Mouse (Mus musculus): ENCODE data around the gene Vkorc1l1. TPM values are rescaled to one million over a fixed set of nuclear protein-coding genes. Genes with fewer than 3 reads are reported as not detected.
A peak's percentile ranks its signal among the peaks of the same experiment; 100 is the strongest.
"Not testable (repeated sequence)": the region's sequence is repeated elsewhere in the genome, so short reads cannot be mapped to it uniquely, and the experiment has no call there.

The Vkorc1l1 gene
- polyA plus RNA-seq (2016; fragmentation: Nextera tagmentation; extraction: Ambion mirVana) = 41.2 and 41.3 TPM in 2 replicates

DNA sequence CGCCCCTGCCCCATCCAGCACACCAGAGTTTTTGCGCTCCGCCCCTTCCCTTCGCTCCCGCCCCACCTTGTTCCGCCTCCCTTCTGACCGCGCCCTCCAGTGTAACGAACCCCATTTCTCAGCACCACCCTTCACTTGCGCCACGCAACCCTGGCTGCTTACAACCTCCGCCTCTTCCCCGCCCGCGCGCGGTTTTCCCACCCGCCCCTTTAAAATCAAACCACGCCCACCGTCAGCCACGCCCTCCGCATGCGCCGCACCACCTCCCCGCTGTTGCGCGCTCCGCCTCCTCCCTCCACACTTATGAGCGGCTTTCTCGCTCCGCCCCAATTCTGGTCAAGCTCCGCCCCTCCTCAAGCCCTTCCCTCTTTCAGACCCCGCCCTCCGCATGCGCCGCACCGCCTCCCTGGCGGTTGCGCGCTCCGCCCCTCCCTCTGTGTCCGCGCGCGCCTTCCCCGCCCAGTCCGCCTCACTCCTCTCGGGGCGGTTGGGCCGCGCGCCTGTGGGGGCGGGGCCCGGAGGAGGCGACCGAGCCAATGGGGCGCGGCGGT, at the start of gene Vkorc1l1:
Gene Vkorc1l1 (plus strand): TSS at position 476 of the 551 bp plus-strand sequence.
- ATAC-seq (ENCODE audit: low FRiP score) = peak; percentile 95
- WGBS = 2% methylated on average over 55 of the region's 59 CpGs
- peak within 1 kb of the TSS; percentile 59 for H3K27ac ChIP-seq
- no peaks in the 10 kb centered on the region for H3K9me3 ChIP-seq
- H3K4me3 ChIP-seq (replicated peaks) = peak within 1 kb of the TSS; percentile 93
- peaks cover 13% of the 10 kb centered on the region for H3K4me1 ChIP-seq
- H3K9ac ChIP-seq = peak within 1 kb of the TSS; percentile 87
- H3K4me2 ChIP-seq = peak within 1 kb of the TSS; percentile 82
- H3K27me3 ChIP-seq = no peaks in the 10 kb centered on the region
- peaks cover 9% of the 10 kb centered on the region for H3K36me3 ChIP-seq (replicated peaks)

DNA sequence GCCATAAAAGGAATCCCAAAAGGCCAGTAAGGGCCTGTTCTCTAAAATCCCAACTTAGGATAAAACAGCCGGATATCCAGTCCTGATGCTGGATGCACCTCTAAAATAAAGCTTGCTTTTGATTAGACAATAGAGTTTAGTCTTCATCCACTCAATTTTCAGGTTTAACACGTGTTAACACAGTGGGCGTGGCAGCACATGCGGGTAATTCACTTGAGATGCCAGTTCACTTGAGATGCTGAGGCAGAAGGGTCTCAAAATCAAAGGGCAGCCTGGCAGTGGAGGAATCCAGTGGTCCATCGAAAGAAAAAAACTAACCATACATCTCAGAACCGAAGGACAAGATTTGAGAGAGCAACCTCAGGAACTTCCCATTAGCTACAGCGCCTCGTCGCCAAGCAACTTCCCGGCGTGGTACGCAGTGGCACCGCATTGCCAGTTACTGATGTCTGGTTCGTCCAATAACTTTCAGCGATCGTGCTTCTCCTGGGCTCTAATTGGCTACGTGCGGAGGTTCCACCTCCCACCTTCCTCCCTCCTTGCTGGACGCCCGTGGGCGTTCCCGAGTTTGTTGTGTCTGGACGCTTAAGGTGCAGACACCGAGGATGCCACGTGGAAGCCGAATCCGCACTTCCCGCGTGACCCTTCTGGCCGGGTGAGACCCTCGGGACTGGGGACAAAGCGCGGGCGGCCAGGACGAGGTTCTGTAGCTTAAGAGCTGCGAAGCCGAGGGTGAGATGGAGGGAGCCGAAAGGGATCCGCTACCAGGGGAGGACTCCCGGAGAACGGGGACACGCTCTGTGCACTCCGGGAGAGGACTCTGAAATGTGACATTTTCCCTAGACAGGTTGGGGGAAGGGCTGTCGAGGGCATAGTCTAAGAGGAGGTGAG, 46.3 kb upstream of the Vkorc1l1 start, which contains the start of gene Zbed5:
Gene Zbed5 (plus strand): TSS at position 526 of the 891 bp plus-strand sequence.
- H3K36me3 ChIP-seq (replicated peaks) = no peaks in the 10 kb centered on the region
- H3K4me3 ChIP-seq (replicated peaks) = peak within 1 kb of the TSS; percentile 61
- WGBS = 2% methylated on average over 44 of the region's 44 CpGs
- no peaks in the 10 kb centered on the region for H3K27me3 ChIP-seq
- peak within 1 kb of the TSS; percentile 89 for H3K4me2 ChIP-seq
- peak within 1 kb of the TSS; percentile 63 for H3K9ac ChIP-seq
- H3K4me1 ChIP-seq = peaks cover 12% of the 10 kb centered on the region
- 0 out of 2 replicates have a peak within 1 kb of the TSS, but pooled peaks have one; percentile 36 for H3K27ac ChIP-seq
- H3K9me3 ChIP-seq = no peaks in the 10 kb centered on the region
- ATAC-seq (ENCODE audit: low FRiP score) = peak; percentile 98

GRCm38 (mm10) chr5:129898449-129898848, 43.3 kb upstream of the Vkorc1l1 start, which contains the start of gene Phkg1:
Phkg1 (minus strand) TSS chr5:129898549.
- no peak within 1 kb of the TSS for H3K9ac ChIP-seq
- 98% methylated on average over 1 of the region's 1 CpGs for WGBS
- ATAC-seq (ENCODE audit: low FRiP score) = no peak
- H3K9me3 ChIP-seq = no peaks in the 10 kb centered on the region
- no peaks in the 10 kb centered on the region for H3K27me3 ChIP-seq
- no peak within 1 kb of the TSS for H3K4me3 ChIP-seq (replicated peaks)
- H3K36me3 ChIP-seq (replicated peaks) = no peaks in the 10 kb centered on the region
- no peak within 1 kb of the TSS for H3K4me2 ChIP-seq
- H3K27ac ChIP-seq = no peak within 1 kb of the TSS
- peaks cover 12% of the 10 kb centered on the region for H3K4me1 ChIP-seq

DNA sequence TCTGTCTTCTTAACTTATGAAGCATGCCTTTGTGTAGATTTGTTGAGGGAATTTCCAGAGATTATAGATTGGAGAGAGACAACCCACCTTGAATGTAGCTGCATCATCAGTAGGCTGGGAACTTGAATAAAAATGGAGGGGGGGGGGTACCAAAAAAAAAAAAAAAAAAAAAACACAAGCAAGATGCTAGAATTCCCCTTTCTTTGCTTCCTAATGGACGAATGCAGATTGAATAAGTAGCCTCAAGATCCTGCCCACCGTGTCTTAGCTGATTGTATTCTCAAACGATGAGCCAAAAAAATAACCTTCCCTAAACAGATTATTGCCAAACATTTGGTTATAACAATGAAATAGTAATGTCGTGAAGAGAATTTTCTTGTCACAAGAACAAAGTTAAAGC, 34.0 kb upstream of the Vkorc1l1 start:
- no peaks in the 10 kb centered on the region for H3K9me3 ChIP-seq
- no peaks in the 10 kb centered on the region for H3K36me3 ChIP-seq (replicated peaks)
- H3K4me1 ChIP-seq = peaks cover 7% of the 10 kb centered on the region; the same call in 1 of the 2 replicates
- ATAC-seq (ENCODE audit: low FRiP score) = no peak
- H3K9ac ChIP-seq = peak overlapping the region; percentile 53
- H3K4me2 ChIP-seq = peak overlapping the region; percentile 67
- WGBS = 27% methylated on average over 4 of the region's 4 CpGs
- peak overlapping the region; percentile 90 for H3K27ac ChIP-seq
- H3K4me3 ChIP-seq (replicated peaks) = peak overlapping the region; percentile 58
- H3K27me3 ChIP-seq = no peaks in the 10 kb centered on the region

- Histone ChIP-seq H3K36me3 (replicated peaks) (no peaks in the 10 kb centered on the region), H3K27ac (peak within 1 kb of the TSS; percentile 90), H3K9ac (peak within 1 kb of the TSS; percentile 66), H3K4me1 (peaks cover 7% of the 10 kb centered on the region; the same call in 1 of the 2 replicates), H3K27me3 (no peaks in the 10 kb centered on the region), H3K9me3 (no peaks in the 10 kb centered on the region), H3K4me2 (peak within 1 kb of the TSS; percentile 67), H3K4me3 (replicated peaks) (peak within 1 kb of the TSS; percentile 58)
- under 1% methylated on average over 63 of the region's 63 CpGs for WGBS
- peak; percentile 99 for ATAC-seq (ENCODE audit: low FRiP score)
These were observed 33.4 kb upstream of the Vkorc1l1 start, which contains the start of gene Nupr1l for GRCm38 (mm10) chr5:129908242-129908965. Nupr1l (plus strand) TSS chr5:129908540.

DNA sequence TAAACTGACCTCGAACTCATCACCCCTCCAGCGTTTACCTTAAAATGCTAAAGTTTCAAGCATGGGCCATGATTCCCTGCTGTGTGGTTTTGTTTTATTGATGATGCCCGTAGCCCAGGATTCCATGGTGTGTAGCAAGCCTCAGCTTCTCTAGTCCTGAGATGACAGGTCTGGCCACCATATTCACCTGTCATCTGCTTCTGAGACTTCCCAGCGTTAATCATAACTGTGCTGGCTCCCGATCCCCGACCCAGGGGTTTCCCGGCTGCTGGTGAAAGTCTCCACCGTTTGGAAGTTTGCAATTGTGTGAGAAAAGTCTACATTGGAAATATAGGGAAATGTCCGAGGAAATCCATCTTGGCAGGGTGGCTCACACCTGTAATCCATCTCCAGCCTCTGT, 32.6 kb upstream of the Vkorc1l1 start:
- ATAC-seq (ENCODE audit: low FRiP score) = no peak
- H3K4me2 ChIP-seq = peak overlapping the region; percentile 67

GRCm38 (mm10) chr5:129909591-129909990, 32.2 kb upstream of the Vkorc1l1 start:
- no peak for ATAC-seq (ENCODE audit: low FRiP score)
- H3K4me2 ChIP-seq = 0 out of 2 replicates have a peak overlapping the region, but pooled peaks have one; percentile 67
- peaks cover 7% of the 10 kb centered on the region; the same call in 1 of the 2 replicates for H3K4me1 ChIP-seq
- H3K27me3 ChIP-seq = no peaks in the 10 kb centered on the region
- no peak overlapping the region for H3K4me3 ChIP-seq (replicated peaks)
- no peak overlapping the region for H3K27ac ChIP-seq
- 88% methylated on average over 7 of the region's 7 CpGs for WGBS
- no peak overlapping the region for H3K9ac ChIP-seq
- no peaks in the 10 kb centered on the region for H3K36me3 ChIP-seq (replicated peaks)
- no peaks in the 10 kb centered on the region for H3K9me3 ChIP-seq

More for the DNA sequence above, 32.6 kb upstream of the Vkorc1l1 start:
- Histone ChIP-seq H3K27ac (peak overlapping the region; percentile 90), H3K36me3 (replicated peaks) (no peaks in the 10 kb centered on the region), H3K27me3 (no peaks in the 10 kb centered on the region), H3K9me3 (no peaks in the 10 kb centered on the region), H3K9ac (peak overlapping the region; percentile 66; the same call in 1 of the 2 replicates), H3K4me1 (peaks cover 7% of the 10 kb centered on the region; the same call in 1 of the 2 replicates), H3K4me3 (replicated peaks) (peak overlapping the region; percentile 58)
- 75% methylated on average over 9 of the region's 9 CpGs for whole genome bisulfite sequencing

DNA sequence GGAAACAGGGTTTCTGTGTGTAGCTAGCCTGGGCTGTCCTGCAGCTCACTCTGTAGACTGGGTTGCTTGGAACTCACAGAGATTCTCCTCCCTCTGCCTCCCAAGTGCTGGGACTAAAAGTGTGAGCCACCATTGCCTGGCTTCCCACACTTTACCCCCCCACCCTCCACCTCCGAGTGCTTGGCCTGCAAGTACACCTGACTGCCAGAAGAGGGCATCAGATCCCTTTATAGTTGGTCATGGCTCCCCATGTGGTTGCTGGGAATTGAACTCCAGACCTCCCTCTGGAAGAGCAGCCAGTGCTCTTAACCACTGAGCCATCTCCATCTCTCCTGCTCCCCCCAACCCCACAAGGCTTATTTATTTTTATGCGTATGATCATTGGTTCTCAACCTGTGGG, 27.7 kb upstream of the Vkorc1l1 start:
- Histone ChIP-seq H3K36me3 (replicated peaks) (no peaks in the 10 kb centered on the region), H3K4me3 (replicated peaks) (no peak overlapping the region), H3K27ac (no peak overlapping the region), H3K9ac (no peak overlapping the region), H3K4me2 (no peak overlapping the region), H3K9me3 (no peaks in the 10 kb centered on the region), H3K4me1 (peaks cover 3% of the 10 kb centered on the region; the same call in 1 of the 2 replicates), H3K27me3 (no peaks in the 10 kb centered on the region)
- ATAC-seq (ENCODE audit: low FRiP score) = no peak
- 21% methylated on average over 2 of the region's 2 CpGs for whole genome bisulfite sequencing

- not testable (repeated sequence) for H3K4me1 ChIP-seq; H3K4me2 ChIP-seq; H3K27me3 ChIP-seq; H3K9me3 ChIP-seq; ATAC-seq (ENCODE audit: low FRiP score); H3K9ac ChIP-seq; H3K36me3 ChIP-seq (replicated peaks); H3K27ac ChIP-seq; H3K4me3 ChIP-seq (replicated peaks)
- WGBS = 93% methylated on average over 11 of the region's 11 CpGs
These were observed 26.3 kb upstream of the Vkorc1l1 start for GRCm38 (mm10) chr5:129915491-129915890.

- WGBS = 92% methylated on average over 24 of the region's 24 CpGs
- no peaks in the 10 kb centered on the region for H3K36me3 ChIP-seq (replicated peaks)
- H3K9ac ChIP-seq = no peak overlapping the region
- H3K4me1 ChIP-seq = no peaks in the 10 kb centered on the region
- H3K4me3 ChIP-seq (replicated peaks) = no peak overlapping the region
- no peaks in the 10 kb centered on the region for H3K27me3 ChIP-seq
- no peak overlapping the region for H3K4me2 ChIP-seq
- H3K27ac ChIP-seq = no peak overlapping the region
- H3K9me3 ChIP-seq = no peaks in the 10 kb centered on the region
- ATAC-seq (ENCODE audit: low FRiP score) = no peak
These were observed 23.6 kb upstream of the Vkorc1l1 start for GRCm38 (mm10) chr5:129918065-129918651.

DNA sequence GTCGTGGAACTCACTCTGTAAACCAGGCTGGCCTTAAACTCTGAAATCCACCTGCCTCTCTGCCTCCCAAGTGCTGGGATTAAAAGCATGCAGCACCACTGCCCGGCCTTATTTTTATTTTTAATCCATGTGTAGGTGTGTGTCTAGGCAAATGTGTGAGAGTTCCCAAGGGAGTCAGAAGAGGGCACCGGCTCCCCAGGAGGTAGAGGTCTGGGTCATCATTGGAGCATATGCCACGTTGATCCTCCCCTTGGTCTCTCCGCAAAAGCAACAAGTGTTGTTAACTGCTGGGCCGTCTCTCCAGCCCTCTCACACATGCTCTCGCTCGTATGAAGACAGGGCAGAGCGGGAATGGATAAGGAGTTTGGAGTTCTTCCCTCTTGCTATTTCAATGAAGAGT, 23.0 kb upstream of the Vkorc1l1 start:
- no peak overlapping the region for H3K4me3 ChIP-seq (replicated peaks)
- 82% methylated on average over 9 of the region's 9 CpGs for WGBS
- H3K9me3 ChIP-seq = no peaks in the 10 kb centered on the region
- H3K36me3 ChIP-seq (replicated peaks) = no peaks in the 10 kb centered on the region
- no peak overlapping the region for H3K9ac ChIP-seq
- no peak overlapping the region for H3K4me2 ChIP-seq
- no peaks in the 10 kb centered on the region for H3K27me3 ChIP-seq
- no peaks in the 10 kb centered on the region for H3K4me1 ChIP-seq
- H3K27ac ChIP-seq = no peak overlapping the region
- no peak for ATAC-seq (ENCODE audit: low FRiP score)

Measured in forebrain, embryonic 12.5 days (tissue).